Mouse (Mus musculus) small intestine, adult 2 months (tissue): Measurements from ENCODE around the gene Mtus2.

Experiments
- CTCF ChIP-seq: fragments of 200-500 bp; IDR thresholded peaks from 2 replicates; pipeline ENCODE4 v1.5.1; 2012; ENCODE audit warnings: low read depth, mild to moderate bottlenecking, control low read depth, inconsistent platforms, low read length, moderate library complexity, mixed read lengths; ENCODE audit not compliant: insufficient replicate concordance, insufficient read length; ENCODE audit errors: extremely low read depth
- POLR2A ChIP-seq: fragments of 200-500 bp; IDR thresholded peaks from 2 replicates; pipeline ENCODE4 v1.6.1; 2012; ENCODE audit warnings: low read depth, mild to moderate bottlenecking, control low read depth, inconsistent platforms, low read length, moderate library complexity

DNA sequence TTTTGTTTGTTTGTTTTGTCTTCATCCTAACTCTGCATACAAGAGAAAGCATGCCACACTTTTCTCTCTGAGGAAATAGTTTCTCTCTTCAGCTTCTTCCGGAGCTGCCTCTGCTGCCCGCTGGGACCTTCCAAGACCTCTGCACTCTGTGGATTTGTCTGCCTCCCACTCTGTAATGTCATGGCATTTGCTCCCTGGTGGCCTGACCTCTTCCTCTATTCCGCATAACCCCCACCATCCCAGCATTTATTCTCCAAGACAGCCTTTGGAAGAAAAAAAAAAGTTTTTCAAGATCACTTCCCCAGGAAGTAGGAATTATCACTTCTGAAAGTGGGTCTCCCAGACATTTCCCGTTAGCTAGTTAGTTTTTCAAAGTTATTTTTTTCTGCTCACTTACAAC is 218.0 kb downstream of the Mtus2 start:
- TF ChIP-seq CTCF (no peak), POLR2A (no peak)
